Mouse (Mus musculus) lung, postnatal 36 days (tissue): ENCODE measurements around the gene Setmar.
A peak's percentile ranks its signal among the peaks of the same experiment; 100 is the strongest.

Experiments used
- DNase-seq: peaks from one replicate; pipeline ENCODE4 v3.0.0; 2022; ENCODE audit warnings: mixed read lengths

Setmar gene

DNA sequence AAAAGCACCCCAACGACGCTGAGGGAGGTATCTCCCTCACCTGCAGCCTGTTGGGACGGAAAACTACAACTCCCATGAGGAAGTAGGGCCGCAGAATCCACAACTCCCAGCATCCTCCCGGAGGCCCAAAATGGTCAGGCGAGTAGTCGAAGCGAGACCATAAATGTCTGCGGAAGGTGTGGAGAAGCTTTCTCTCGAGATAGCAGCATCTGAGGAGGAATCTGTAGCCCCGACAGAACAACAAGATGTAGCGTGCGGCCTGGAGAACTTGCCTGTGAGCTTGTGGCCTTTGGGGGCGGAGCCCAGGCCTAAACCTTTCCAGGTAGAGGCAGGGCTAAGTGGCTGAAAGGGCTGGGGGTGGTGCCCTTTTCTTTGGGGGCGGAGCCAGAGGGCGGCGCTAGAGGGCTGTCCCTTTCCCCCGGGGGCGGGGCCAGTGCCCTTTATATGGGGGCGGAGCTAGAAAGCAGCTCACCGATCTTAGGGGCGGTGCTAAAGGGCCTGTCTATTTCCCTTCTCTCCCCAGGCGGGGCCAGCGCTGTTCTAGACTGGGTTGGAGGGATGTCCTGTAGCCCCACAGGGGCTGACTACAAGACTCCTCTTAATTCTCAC lies at the start of gene Setmar:
Gene Setmar (plus strand): TSS at position 128 of the 609 bp plus-strand sequence.
- peak; percentile 96 for DNase-seq

GRCm38 (mm10) chr6:108021646-108022045 lies 43.2 kb upstream of the Setmar start:
- DNase-seq = no peak

- DNase-seq = peak; percentile 56
Measured at GRCm38 (mm10) chr6:108055041-108055440, 9.8 kb upstream of the Setmar start.

- no peak for DNase-seq
Measured at GRCm38 (mm10) chr6:108055946-108056345, 8.9 kb upstream of the Setmar start.

DNA sequence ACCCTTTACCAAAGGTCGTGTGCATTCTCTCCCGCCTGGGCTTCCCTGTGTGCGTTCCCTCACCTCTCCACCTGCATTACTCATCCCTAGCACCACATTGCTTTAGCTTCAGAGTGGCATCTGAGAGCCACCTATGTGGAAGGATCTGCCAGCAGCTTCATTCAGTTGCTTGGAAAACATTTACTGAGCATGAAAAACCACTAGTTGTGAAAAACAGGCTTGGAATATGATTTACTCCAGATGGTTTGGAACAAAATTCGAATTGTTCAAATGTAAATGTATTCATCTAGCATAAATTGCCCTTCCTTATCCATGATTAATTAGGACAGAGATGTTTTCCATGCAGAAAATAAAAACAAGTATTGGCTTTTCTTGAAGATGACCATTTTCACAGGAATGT lies 7.5 kb upstream of the Setmar start:
- DNase-seq = no peak

DNA sequence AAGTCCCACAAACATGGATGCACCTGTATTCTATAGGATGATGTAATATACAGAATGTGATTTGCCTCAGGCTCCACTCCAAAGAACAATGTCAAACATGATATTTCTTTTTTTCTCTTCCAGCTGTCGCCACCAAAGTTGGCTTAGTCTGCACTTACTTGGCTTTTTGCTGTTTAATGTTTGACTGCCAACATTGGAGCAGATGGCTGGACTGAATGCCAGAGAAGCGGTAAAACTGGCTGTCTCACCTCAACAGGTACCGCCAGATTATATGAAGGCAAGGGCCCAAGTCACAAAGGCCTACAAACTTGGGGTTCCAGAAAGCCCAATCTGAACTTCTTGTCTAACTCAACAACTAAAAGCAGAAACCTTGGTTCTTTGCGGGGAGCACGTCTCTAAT lies 6.8 kb upstream of the Setmar start:
- no peak for DNase-seq

DNA sequence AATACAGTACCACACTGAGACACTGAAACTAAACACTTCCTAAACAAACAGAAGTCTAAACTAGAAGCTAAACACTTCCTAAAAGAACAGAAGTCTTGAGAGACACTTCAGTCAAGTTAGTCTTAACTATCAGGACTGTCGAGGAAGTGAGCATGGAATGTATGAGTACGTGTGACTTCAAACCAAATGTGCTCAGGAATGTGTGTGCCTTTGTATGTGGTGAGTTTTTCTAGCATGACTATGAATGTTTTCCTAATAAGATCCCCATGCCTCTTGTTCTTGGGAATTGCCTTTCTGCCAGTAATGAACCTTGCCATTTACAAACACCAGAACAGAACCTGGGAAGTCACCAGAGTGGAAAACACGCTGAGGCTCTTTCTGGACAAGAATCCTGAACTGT lies 3.7 kb upstream of the Setmar start:
- DNase-seq = no peak

- DNase-seq = peak; percentile 95
Measured at GRCm38 (mm10) chr6:108065583-108065982, 738 bp downstream of the Setmar start.

GRCm38 (mm10) chr6:108070947-108071346 lies 6.1 kb downstream of the Setmar start:
- no peak for DNase-seq

GRCm38 (mm10) chr6:108073071-108073470 lies 8.2 kb downstream of the Setmar start:
- no peak for DNase-seq

- DNase-seq = no peak
Measured at GRCm38 (mm10) chr6:108073931-108074330, 9.1 kb downstream of the Setmar start.

GRCm38 (mm10) chr6:108074624-108075023 lies 9.8 kb downstream of the Setmar start:
- no peak for DNase-seq

DNA sequence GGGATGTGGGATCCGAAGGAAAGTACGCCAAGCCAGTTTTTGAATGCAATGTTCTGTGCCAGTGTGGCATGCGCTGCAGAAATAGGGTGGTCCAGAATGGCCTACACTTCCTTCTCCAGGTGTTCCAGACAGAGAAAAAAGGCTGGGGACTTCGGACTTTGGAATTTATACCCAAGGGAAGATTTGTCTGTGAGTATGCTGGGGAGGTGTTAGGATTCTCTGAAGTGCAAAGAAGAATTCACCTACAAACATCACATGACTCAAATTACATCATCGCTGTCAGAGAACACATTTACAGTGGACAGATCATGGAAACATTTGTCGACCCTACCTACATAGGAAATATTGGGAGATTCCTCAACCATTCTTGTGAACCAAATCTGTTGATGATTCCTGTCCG lies 11.0 kb downstream of the Setmar start:
- no peak for DNase-seq

DNA sequence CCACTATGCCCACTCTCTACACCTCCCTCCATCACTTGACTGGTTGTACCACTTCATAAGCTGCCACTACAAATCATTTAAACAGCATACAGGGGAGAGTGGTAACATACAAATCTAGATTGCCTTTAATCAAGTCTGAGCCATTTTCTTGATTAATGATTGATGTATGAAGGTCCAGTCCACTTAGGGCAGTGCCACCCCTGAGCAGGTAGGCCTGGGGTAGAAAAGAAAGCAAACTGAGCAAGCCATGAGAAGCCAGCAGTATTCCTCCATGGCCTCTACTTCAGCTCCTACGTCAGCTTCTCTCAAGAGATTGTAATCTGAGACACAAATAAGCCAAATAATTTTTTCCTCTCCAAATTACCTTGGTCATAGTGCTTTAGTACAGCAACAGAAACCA lies 26.5 kb downstream of the Setmar start:
- DNase-seq = no peak

DNA sequence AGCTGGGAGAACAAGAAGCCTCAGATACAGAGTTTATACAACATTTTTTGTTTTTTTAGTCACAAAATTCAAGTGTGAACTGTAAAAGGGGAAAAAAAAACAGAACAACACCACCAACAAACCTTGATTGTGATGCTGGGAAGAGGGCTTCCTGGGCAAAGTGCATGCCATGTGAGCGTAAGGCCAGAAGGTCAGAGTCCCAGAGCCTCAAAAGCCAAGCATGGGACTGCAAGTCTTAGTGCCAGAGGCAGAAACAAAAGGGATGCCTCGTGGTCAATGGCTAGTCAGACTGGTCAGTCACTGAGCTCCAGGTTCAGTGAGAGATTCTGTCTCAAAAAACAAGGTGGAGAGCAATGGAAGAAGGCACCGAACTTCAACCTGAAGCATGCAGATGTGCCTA lies 27.8 kb downstream of the Setmar start:
- no peak for DNase-seq

DNA sequence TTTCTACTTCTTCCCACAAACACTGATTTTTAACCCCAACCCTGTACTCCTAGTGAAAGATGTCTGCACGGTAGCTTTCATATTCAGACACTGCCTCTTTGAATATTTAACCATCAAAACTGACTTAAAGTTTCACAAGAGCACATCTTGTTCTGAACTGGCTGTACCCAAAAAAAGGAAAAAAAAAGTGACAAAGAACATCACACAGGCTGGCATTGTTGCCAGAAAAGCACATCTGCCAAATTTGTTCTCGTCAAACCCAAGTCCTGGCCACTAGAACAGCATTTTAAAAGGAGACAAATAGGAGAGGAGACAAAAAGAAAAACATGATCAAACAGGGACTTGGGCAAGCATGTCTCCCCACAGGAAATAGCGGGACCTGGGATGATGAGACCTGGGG lies 28.6 kb downstream of the Setmar start:
- DNase-seq = peak; percentile 45

DNA sequence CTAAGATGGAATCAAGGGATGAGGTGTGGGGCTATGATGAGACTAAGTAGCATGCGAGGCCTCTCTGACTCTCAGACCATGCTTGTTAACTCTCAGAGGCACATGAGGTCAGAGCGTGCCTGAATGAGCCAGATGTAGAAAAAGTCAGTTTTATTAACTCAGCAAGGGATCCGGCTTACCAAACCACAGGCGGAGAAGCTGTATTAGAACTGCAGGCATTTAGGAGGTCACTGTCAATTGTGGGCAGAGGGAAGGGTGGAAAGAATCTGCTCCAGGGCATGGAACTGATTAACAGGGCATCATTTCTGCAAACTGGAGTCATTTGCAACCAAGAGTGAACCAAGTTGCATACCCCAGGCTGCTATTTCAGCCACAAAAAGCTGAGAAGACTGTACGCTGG lies 30.6 kb downstream of the Setmar start:
- no peak for DNase-seq

DNA sequence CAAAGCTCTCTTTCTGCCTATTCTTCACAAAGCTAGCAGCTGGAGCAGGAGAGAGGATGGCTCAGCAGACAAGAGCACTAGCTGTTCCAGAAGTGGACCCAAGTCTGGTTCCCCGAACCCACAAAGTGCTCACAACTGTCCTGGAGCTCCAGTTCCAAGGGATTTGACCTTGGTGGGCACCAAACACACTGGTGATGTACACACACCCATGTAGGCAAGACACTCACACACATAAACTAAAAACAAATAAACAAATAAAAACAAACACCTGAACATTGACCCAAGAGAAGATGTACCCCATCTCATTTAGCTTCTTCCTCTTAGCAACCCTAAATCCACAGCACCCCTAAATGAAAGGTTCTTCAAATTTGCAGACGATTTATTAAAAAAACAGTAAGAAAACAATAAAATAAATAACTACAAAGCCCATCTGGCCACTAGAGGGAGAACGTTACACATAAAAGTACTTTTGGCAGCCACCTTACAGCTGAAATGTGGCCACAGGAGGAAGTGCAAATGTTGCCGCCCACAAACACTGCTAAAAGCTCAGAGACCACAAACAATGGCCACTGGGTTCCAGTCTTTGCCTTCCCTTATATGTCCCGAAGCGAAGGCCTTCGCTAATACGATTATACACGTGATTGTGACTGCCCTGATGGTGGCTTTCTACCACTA lies 33.5 kb downstream of the Setmar start:
- DNase-seq = peak; percentile 92

DNA sequence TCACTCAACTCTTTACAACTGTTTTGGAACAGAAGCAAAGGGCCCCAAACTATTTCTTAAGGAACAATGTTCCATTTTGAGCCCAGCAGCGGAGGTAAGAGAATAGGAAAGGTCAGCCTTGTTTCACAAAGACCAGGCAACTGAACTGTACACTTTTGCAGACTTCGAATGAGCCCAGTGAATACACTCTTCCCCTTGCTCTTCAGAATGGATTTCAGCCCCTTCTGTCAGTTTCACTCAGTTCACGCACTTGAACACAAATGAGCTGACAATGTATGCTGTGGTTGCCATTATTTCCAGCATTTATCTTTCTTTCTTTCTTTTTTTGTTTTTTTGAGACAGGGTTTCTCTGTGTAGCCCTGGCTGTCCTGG lies 34.0 kb downstream of the Setmar start:
- no peak for DNase-seq

DNA sequence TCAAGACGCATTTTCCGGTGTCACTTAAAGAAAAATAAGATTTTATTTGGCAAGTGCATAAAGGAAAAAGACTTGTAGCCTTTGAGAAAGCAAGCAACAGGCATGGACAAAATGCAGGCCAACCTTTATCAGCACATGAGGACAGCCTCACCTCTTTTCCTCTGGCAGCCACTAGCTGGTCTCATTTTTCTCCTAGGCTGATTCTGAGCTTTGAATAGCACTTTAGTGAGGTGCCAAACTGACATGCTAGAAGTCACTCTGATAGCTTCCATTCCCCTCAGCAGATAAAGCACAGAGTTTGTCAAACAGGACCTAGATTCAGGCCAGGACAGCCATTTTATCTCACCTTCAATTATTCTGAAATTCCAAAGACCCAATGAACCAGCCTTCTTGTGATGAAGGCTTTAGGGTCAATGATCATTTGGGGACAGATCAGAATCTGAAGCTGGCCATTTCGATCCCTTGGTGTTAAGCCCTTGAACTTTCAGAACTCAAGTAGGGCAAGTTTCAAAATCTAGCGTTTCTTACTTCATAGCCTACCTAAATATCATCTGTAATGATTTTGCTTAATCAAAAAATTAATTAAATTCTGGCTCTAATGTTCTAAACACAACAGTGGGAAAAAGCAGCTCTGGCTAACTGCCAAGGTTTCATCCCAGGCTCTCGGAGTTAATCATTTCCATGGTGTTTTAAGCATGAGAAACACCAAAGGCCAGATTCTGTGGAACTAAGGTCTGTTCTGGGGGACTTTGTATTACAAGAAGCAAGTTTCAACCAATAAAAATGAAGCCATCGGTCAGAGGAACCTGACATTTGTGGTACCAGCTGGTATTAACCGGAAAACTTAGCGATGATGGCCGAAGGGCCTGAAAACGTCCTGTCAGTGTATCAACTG lies 37.3 kb downstream of the Setmar start:
- no peak for DNase-seq

- DNase-seq = no peak
Measured at GRCm38 (mm10) chr6:108107376-108107775, 42.5 kb downstream of the Setmar start.

DNA sequence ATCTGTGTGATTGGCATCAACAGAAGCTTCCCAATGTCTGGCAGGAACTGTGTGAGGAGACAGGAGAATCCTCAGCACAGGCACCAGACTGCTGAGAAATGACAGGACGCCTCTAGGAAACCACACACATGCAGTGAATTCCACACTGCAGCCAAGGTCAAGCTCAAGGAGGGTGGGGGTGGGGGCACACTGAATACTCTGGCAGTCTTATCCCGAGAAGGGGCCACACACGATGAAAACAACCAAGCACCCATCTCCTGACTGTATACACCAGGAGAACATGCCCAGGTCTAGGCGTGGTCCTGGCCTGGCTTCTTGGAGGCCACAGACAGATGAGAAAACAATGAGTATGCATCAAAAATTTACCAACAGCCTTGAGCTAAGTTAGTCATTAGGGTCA lies 45.5 kb downstream of the Setmar start:
- no peak for DNase-seq

DNA sequence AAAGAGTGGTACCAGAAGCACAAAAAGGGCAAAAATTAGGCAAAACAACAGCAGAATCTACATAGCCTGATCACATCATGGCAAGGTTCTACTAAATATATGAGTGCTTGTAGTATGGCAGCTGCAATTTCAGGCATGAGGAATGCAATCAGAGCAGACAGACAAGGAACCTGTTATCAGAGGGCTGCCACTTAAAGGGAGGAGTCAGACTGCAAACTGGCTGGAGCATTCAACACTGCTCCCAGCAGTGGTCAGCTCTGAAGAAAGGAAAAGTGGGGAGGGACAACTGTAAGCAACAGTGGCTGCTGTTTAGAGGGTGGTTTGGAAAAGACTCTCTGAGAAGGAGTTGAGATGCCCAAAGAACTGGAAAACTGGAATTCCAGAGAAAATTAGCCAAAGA lies 46.8 kb downstream of the Setmar start:
- DNase-seq = peak; percentile 13

DNA sequence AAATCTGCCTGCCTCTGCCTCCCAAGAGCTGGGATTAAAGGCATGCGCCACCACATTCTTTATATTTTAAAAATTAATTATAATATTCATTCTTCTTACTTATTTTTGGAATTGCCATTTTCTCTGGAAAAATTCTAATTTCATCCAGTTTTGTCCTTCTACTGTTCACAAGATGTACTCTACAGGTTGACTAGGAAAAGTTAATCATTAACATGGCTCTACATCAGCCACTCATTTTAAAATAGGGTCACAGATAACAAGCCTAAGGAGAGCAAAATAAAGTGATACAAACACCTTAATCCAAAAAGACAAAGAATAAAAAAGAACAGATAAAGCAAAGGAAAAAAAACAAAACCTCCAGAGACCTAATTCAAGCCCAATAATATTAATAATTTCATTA lies 50.1 kb downstream of the Setmar start:
- no peak for DNase-seq
